Mouse (Mus musculus): ENCODE data around the gene Tspan18. TPM values are rescaled to one million over a fixed set of nuclear protein-coding genes. Genes with fewer than 3 reads are reported as not detected.

Tspan18 gene
- total RNA-seq, 1 experiment: 1.4 TPM

GRCm38 (mm10) chr2:93250611-93251010 lies 83.7 kb downstream of the Tspan18 start:
- no peak for DNase-seq (ENCODE audit: low read depth, low spot score)
- H3K4me3 ChIP-seq (ENCODE audit: insufficient read depth in 1 of 2, low read depth in 1 of 2, low read length in 2 of 2, poor library complexity in 1 of 2, severe bottlenecking in 1 of 2): no peak overlapping the region

GRCm38 (mm10) chr2:93249058-93249457 lies 85.2 kb downstream of the Tspan18 start:
- in situ Hi-C loops (cut with MboI; ENCODE audit: low sequenced_read_pairs in 2 of 2, unreplicated experiment in 2 of 2): no loop called here
- Histone ChIP-seq H3K9ac (ENCODE audit: insufficient read depth, low read depth, low read length, poor library complexity, severe bottlenecking) (no peak overlapping the region), H3K27ac (ENCODE audit: insufficient read depth, low read depth, low read length, poor library complexity, severe bottlenecking) (no peak overlapping the region), H3K36me3 (ENCODE audit: control insufficient read depth, insufficient read depth, low read length, poor library complexity, severe bottlenecking) (no peaks in the 10 kb centered on the region), H3K9me3 (ENCODE audit: control insufficient read depth, insufficient read depth, low read depth, low read length) (no peaks in the 10 kb centered on the region), H3K4me3 (ENCODE audit: insufficient read depth in 1 of 2, low read depth in 1 of 2, low read length in 2 of 2, poor library complexity in 1 of 2, severe bottlenecking in 1 of 2) (no peak overlapping the region), H3K4me1 (ENCODE audit: control insufficient read depth in 2 of 2, insufficient read depth in 2 of 2, low read length in 2 of 2, poor library complexity in 1 of 2) (peaks cover 0 to 2% of the 10 kb centered on the region in 2 experiments; a peak in 1 of 4 replicates)
- no peak for TF ChIP-seq ZNF384 (IDR thresholded peaks at IDR 0.05; ENCODE audit: low read depth, low read length)
- TF ChIP-seq HCFC1 (IDR thresholded peaks at IDR 0.05; ENCODE audit: borderline replicate concordance, insufficient read depth, low read length): no peak
- no peak for TF ChIP-seq ZC3H11A (IDR thresholded peaks at IDR 0.05; ENCODE audit: borderline replicate concordance, low read depth, low read length)
- no peak for TF ChIP-seq CHD2 (IDR thresholded peaks at IDR 0.05; ENCODE audit: low read depth, low read length)
- no peak for TF ChIP-seq MAFK (IDR thresholded peaks at IDR 0.05; ENCODE audit: insufficient read depth, low read depth, low read length)
- no peak for DNase-seq (ENCODE audit: low read depth, low spot score)

More at GRCm38 (mm10) chr2:93250611-93251010, 83.7 kb downstream of the Tspan18 start:
- in situ Hi-C loops (cut with MboI; ENCODE audit: low sequenced_read_pairs in 2 of 2, unreplicated experiment in 2 of 2): no loop called here
- H3K9me3 ChIP-seq (ENCODE audit: control insufficient read depth, insufficient read depth, low read depth, low read length): no peaks in the 10 kb centered on the region
- TF ChIP-seq HCFC1 (IDR thresholded peaks at IDR 0.05; ENCODE audit: borderline replicate concordance, insufficient read depth, low read length): no peak
- no peak for TF ChIP-seq ZC3H11A (IDR thresholded peaks at IDR 0.05; ENCODE audit: borderline replicate concordance, low read depth, low read length)
- TF ChIP-seq MAFK (IDR thresholded peaks at IDR 0.05; ENCODE audit: insufficient read depth, low read depth, low read length): no peak
- no peak for TF ChIP-seq ZNF384 (IDR thresholded peaks at IDR 0.05; ENCODE audit: low read depth, low read length)
- TF ChIP-seq CHD2 (IDR thresholded peaks at IDR 0.05; ENCODE audit: low read depth, low read length): no peak
- no peak overlapping the region for H3K9ac ChIP-seq (ENCODE audit: insufficient read depth, low read depth, low read length, poor library complexity, severe bottlenecking)
- H3K4me1 ChIP-seq (ENCODE audit: control insufficient read depth in 2 of 2, insufficient read depth in 2 of 2, low read length in 2 of 2, poor library complexity in 1 of 2): peaks cover 0 to 2% of the 10 kb centered on the region in 2 experiments; a peak in 1 of 4 replicates
- no peak overlapping the region for H3K27ac ChIP-seq (ENCODE audit: insufficient read depth, low read depth, low read length, poor library complexity, severe bottlenecking)
- H3K36me3 ChIP-seq (ENCODE audit: control insufficient read depth, insufficient read depth, low read length, poor library complexity, severe bottlenecking): no peaks in the 10 kb centered on the region

GRCm38 (mm10) chr2:93244090-93244443 lies 90.2 kb downstream of the Tspan18 start:
- Histone ChIP-seq H3K4me1 (ENCODE audit: control insufficient read depth in 2 of 2, insufficient read depth in 2 of 2, low read length in 2 of 2, poor library complexity in 1 of 2) (no peaks in the 10 kb centered on the region), H3K36me3 (ENCODE audit: control insufficient read depth, insufficient read depth, low read length, poor library complexity, severe bottlenecking) (no peaks in the 10 kb centered on the region), H3K4me3 (ENCODE audit: insufficient read depth in 1 of 2, low read depth in 1 of 2, low read length in 2 of 2, poor library complexity in 1 of 2, severe bottlenecking in 1 of 2) (no peak overlapping the region), H3K27ac (ENCODE audit: insufficient read depth, low read depth, low read length, poor library complexity, severe bottlenecking) (no peak overlapping the region), H3K9me3 (ENCODE audit: control insufficient read depth, insufficient read depth, low read depth, low read length) (no peaks in the 10 kb centered on the region), H3K9ac (ENCODE audit: insufficient read depth, low read depth, low read length, poor library complexity, severe bottlenecking) (no peak overlapping the region)
- DNase-seq (ENCODE audit: low read depth, low spot score): no peak
- TF ChIP-seq CHD2 (IDR thresholded peaks at IDR 0.05; ENCODE audit: low read depth, low read length): no peak
- in situ Hi-C loops (cut with MboI; ENCODE audit: low sequenced_read_pairs in 2 of 2, unreplicated experiment in 2 of 2): no loop called here

GRCm38 (mm10) chr2:93243439-93244089 lies 90.7 kb downstream of the Tspan18 start:
- Histone ChIP-seq H3K36me3 (ENCODE audit: control insufficient read depth, insufficient read depth, low read length, poor library complexity, severe bottlenecking) (no peaks in the 10 kb centered on the region), H3K4me1 (ENCODE audit: control insufficient read depth in 2 of 2, insufficient read depth in 2 of 2, low read length in 2 of 2, poor library complexity in 1 of 2) (no peaks in the 10 kb centered on the region), H3K27ac (ENCODE audit: insufficient read depth, low read depth, low read length, poor library complexity, severe bottlenecking) (no peak overlapping the region), H3K4me3 (ENCODE audit: insufficient read depth in 1 of 2, low read depth in 1 of 2, low read length in 2 of 2, poor library complexity in 1 of 2, severe bottlenecking in 1 of 2) (no peak overlapping the region), H3K9ac (ENCODE audit: insufficient read depth, low read depth, low read length, poor library complexity, severe bottlenecking) (no peak overlapping the region), H3K9me3 (ENCODE audit: control insufficient read depth, insufficient read depth, low read depth, low read length) (no peaks in the 10 kb centered on the region)
- no peak for TF ChIP-seq ZNF384 (IDR thresholded peaks at IDR 0.05; ENCODE audit: low read depth, low read length)
- no peak for TF ChIP-seq HCFC1 (IDR thresholded peaks at IDR 0.05; ENCODE audit: borderline replicate concordance, insufficient read depth, low read length)
- no peak for TF ChIP-seq MAFK (IDR thresholded peaks at IDR 0.05; ENCODE audit: insufficient read depth, low read depth, low read length)
- TF ChIP-seq CHD2 (IDR thresholded peaks at IDR 0.05; ENCODE audit: low read depth, low read length): no peak
- TF ChIP-seq ZC3H11A (IDR thresholded peaks at IDR 0.05; ENCODE audit: borderline replicate concordance, low read depth, low read length): no peak
- in situ Hi-C loops (cut with MboI; ENCODE audit: low sequenced_read_pairs in 2 of 2, unreplicated experiment in 2 of 2): no loop called here
- DNase-seq (ENCODE audit: low read depth, low spot score): no peak

GRCm38 (mm10) chr2:93242166-93242565 lies 92.1 kb downstream of the Tspan18 start:
- H3K9ac ChIP-seq (ENCODE audit: insufficient read depth, low read depth, low read length, poor library complexity, severe bottlenecking): no peak overlapping the region
- no peak overlapping the region for H3K4me3 ChIP-seq (ENCODE audit: insufficient read depth in 1 of 2, low read depth in 1 of 2, low read length in 2 of 2, poor library complexity in 1 of 2, severe bottlenecking in 1 of 2)
- in situ Hi-C loops (cut with MboI; ENCODE audit: low sequenced_read_pairs in 2 of 2, unreplicated experiment in 2 of 2): no loop called here
- H3K4me1 ChIP-seq (ENCODE audit: control insufficient read depth in 2 of 2, insufficient read depth in 2 of 2, low read length in 2 of 2, poor library complexity in 1 of 2): no peaks in the 10 kb centered on the region
- TF ChIP-seq ZC3H11A (IDR thresholded peaks at IDR 0.05; ENCODE audit: borderline replicate concordance, low read depth, low read length) (no peak), CHD2 (IDR thresholded peaks at IDR 0.05; ENCODE audit: low read depth, low read length) (no peak), HCFC1 (IDR thresholded peaks at IDR 0.05; ENCODE audit: borderline replicate concordance, insufficient read depth, low read length) (no peak), ZNF384 (IDR thresholded peaks at IDR 0.05; ENCODE audit: low read depth, low read length) (no peak), MAFK (IDR thresholded peaks at IDR 0.05; ENCODE audit: insufficient read depth, low read depth, low read length) (no peak)
- H3K9me3 ChIP-seq (ENCODE audit: control insufficient read depth, insufficient read depth, low read depth, low read length): no peaks in the 10 kb centered on the region
- no peak overlapping the region for H3K27ac ChIP-seq (ENCODE audit: insufficient read depth, low read depth, low read length, poor library complexity, severe bottlenecking)
- H3K36me3 ChIP-seq (ENCODE audit: control insufficient read depth, insufficient read depth, low read length, poor library complexity, severe bottlenecking): no peaks in the 10 kb centered on the region
- DNase-seq (ENCODE audit: low read depth, low spot score): no peak
